Mouse (Mus musculus): Measurements from ENCODE around the gene Ctrc. TPM values are rescaled to one million over a fixed set of nuclear protein-coding genes. Genes with fewer than 3 reads are reported as not detected.
A peak's percentile ranks its signal among the peaks of the same experiment; 100 is the strongest.

The Ctrc gene
- polyA plus RNA-seq, 1 experiment from 2014 or later: not detected

DNA sequence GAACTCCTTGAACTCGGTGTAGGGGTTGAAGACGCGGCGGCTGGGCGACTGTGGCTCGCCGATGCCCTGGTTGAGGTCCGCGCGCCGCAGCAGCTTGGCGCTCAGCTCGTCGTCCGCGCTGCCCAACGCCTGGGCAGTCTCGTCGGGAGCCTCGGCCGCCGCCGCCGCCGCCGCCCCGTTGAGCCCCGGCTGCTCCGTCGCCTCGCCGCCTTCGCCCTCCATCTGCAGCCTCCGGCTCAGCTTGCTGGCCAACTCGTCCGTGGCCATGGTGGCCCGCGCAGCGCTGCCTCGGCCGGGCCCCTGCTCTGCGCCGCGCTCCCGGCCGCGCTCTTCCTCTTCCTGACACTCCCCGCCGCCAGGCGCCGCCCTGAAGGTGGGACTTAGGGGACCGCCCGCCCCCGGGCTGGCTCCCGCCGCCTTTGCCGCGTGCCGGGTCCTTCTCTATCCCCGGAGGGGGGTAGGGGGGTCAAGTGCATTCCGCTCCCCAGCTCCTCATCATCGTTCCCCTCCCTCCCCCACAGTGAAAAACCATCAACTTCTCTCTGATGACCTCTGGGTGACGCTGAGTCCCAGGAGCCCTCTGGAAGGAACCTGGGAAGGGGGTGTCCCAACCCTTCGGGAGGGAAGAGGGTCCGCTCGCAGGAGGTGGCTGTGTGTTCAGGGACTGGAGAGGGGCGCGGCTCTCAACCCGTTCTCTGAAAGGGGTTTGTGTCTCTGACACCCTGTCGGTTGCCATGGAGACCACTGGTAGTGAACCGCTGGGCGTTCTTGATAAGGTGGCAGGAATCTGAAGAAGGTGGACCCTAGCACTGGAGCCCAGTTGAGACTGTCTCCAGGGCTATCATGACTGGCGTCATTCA lies 28.7 kb upstream of the Ctrc start, which contains the start of gene Efhd2:
TSS of gene Efhd2 (minus strand) at position 320 of the 860 bp plus-strand sequence.
- Histone ChIP-seq H3K27me3 (no peaks in the 10 kb centered on the region), H3K4me2 (replicated peaks) (peak within 1 kb of the TSS; percentile 81), H3K36me3 (no peaks in the 10 kb centered on the region), H3K9me3 (no peaks in the 10 kb centered on the region), H3K9ac (replicated peaks) (peak within 1 kb of the TSS; percentile 72), H3K4me3 (peak within 1 kb of the TSS; percentile 78), H3K4me1 (peaks cover 57% of the 10 kb centered on the region), H3K27ac (replicated peaks) (peak within 1 kb of the TSS; percentile 53)
- WGBS: 0% methylated on average over 73 of the region's 73 CpGs
- peak; percentile 90 for ATAC-seq (replicated peaks)

DNA sequence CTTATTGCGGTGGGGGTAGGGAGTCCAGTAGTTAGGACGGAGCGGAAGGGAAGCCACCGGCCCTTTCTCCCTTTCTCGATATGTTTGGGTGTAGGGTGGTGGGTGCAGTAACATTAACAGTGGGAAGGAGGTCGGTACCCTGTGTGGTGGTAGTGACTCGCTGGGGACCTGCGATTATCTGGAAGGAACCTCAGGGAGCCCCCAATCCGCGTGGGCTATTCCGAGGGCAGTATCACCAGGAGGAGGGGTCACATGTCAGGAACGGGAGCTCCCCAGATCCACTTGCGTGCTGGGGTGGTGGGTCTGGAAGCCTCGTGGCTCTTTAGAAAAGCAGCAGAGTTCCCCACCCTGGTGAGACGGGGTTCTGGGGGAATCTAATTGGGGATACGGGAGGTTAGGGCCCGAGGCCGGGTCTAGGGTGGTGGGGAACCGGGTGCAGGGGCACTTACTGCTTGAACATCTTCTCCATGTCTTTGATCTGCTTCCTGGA lies 28.0 kb upstream of the Ctrc start:
- Histone ChIP-seq H3K4me1 (peaks cover 61% of the 10 kb centered on the region), H3K27me3 (no peaks in the 10 kb centered on the region), H3K4me2 (replicated peaks) (peak overlapping the region; percentile 81), H3K27ac (replicated peaks) (no peak overlapping the region), H3K9ac (replicated peaks) (peak overlapping the region; percentile 72), H3K9me3 (no peaks in the 10 kb centered on the region), H3K4me3 (peak overlapping the region; percentile 78), H3K36me3 (no peaks in the 10 kb centered on the region)
- peak; percentile 26 for ATAC-seq (replicated peaks)
- 1% methylated on average over 19 of the region's 19 CpGs for WGBS

DNA sequence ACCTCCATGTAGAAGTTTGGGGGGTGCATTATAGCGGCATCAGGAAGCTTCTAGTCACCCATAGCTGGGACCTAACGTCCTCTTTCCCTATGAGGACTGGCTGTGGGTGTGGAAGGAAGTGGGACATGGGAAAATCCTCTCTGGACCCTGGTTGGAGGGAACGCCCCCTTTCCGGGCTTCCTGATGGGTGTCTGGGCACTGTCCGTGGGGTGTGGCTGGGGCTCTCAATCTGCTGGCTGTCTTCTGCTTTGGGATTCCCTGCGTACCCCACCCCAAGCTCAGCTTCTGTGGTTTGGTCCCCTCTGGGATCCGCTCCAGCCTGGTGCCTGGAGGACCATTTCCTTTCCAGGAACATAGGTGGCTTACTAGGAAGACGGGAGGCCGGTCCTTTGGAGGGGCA lies 26.8 kb upstream of the Ctrc start:
- 89% methylated on average over 9 of the region's 9 CpGs for WGBS
- Histone ChIP-seq H3K4me3 (peak overlapping the region; percentile 78), H3K27ac (replicated peaks) (no peak overlapping the region), H3K4me1 (peaks cover 66% of the 10 kb centered on the region), H3K36me3 (no peaks in the 10 kb centered on the region), H3K9ac (replicated peaks) (peak overlapping the region; percentile 72), H3K9me3 (no peaks in the 10 kb centered on the region), H3K4me2 (replicated peaks) (peak overlapping the region; percentile 81), H3K27me3 (no peaks in the 10 kb centered on the region)
- ATAC-seq (replicated peaks): no peak

DNA sequence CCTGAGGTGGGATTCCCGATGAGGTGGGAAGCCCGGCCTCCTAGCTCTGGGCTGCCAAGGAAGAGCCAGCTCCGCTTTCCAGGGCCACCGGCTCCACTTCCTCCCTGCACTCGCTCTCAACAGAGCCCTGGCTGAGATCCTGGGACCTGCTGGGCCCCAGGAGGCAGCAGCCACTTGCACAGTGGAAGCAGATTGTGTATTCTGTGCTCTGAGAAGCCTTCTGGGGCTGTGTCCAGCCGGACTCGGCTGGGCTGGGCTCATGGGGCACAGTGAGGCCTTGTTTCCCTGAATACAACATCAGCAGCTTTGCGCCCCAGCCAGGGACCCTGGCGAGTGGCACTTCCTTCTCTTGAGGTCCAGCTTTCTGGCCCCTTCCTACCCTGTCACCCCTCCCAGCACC lies 25.8 kb upstream of the Ctrc start:
- no peak for ATAC-seq (replicated peaks)

DNA sequence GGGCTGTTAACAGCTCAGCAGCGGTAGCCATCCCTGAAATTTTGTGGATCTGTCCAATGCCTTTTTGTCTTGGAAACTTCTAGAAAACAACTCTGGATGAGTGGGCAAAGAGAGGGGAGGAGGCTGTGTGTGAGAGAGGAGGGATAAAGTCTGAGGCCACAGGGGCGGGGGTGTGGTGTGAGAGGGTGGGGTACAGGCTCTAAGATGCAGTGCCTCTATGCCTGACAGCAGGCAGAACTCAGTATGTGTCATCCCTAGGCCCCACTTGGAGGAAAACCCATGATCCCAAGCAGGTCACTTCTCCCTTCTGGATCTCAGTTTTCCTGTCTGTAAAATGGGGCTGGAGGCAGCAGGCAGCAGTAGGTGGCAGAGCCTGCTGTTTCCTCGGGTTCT lies 25.2 kb upstream of the Ctrc start:
- no peak for ATAC-seq (replicated peaks)
- Histone ChIP-seq H3K36me3 (no peaks in the 10 kb centered on the region), H3K4me1 (peaks cover 82% of the 10 kb centered on the region), H3K27me3 (no peaks in the 10 kb centered on the region), H3K27ac (replicated peaks) (peak overlapping the region; percentile 73), H3K4me3 (peak overlapping the region; percentile 12; the same call in 1 of the 2 replicates), H3K9ac (replicated peaks) (no peak overlapping the region), H3K4me2 (replicated peaks) (peak overlapping the region; percentile 81), H3K9me3 (no peaks in the 10 kb centered on the region)
- WGBS: 91% methylated on average over 3 of the region's 3 CpGs

More for the DNA sequence above, 25.8 kb upstream of the Ctrc start:
- 46% methylated on average over 9 of the region's 9 CpGs for WGBS
- no peaks in the 10 kb centered on the region for H3K36me3 ChIP-seq
- peak overlapping the region; percentile 27; the same call in 1 of the 2 replicates for H3K9ac ChIP-seq (replicated peaks)
- no peaks in the 10 kb centered on the region for H3K27me3 ChIP-seq
- no peaks in the 10 kb centered on the region for H3K9me3 ChIP-seq
- peak overlapping the region; percentile 81 for H3K4me2 ChIP-seq (replicated peaks)
- H3K4me1 ChIP-seq: peaks cover 77% of the 10 kb centered on the region
- peak overlapping the region; percentile 73 for H3K27ac ChIP-seq (replicated peaks)
- H3K4me3 ChIP-seq: peak overlapping the region; percentile 12

DNA sequence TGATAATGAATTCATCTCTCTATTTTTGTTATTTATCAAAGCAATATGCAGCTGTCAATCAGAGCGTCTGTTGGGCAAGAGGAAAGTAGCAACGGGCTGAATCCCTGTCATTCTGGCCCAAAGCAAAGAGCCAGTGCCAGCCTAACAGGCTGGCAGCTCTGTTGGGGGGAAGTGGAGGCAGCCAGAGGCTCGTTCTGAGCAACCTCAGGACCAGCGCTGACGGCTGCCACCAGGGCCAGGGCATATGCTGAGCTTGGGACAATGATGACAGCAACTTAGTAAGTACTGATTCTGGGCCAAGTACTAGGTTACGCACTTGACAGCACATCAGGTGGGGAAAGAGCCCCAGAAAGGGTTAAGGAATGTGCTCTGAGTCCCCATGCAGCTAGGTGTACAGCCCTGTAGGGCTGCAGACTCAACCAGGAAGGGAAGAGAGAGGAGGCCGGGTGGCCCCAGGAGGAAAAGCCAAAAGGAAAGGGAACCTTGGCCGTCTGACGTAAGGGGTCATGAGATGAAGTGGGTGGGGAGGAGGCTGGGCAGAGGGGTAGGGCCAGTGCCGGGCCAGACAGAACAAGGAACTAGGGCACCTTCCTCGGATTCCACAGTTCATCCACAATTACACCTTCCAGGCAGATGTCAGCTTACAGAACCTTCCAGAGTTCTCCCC lies 24.6 kb upstream of the Ctrc start:
- no peaks in the 10 kb centered on the region for H3K36me3 ChIP-seq
- no peak for ATAC-seq (replicated peaks)
- H3K4me1 ChIP-seq: peaks cover 86% of the 10 kb centered on the region
- peak overlapping the region; percentile 13 for H3K27ac ChIP-seq (replicated peaks)
- H3K4me2 ChIP-seq (replicated peaks): no peak overlapping the region
- 49% methylated on average over 11 of the region's 11 CpGs for WGBS
- H3K9me3 ChIP-seq: no peaks in the 10 kb centered on the region
- H3K27me3 ChIP-seq: no peaks in the 10 kb centered on the region
- H3K9ac ChIP-seq (replicated peaks): no peak overlapping the region
- no peak overlapping the region for H3K4me3 ChIP-seq

DNA sequence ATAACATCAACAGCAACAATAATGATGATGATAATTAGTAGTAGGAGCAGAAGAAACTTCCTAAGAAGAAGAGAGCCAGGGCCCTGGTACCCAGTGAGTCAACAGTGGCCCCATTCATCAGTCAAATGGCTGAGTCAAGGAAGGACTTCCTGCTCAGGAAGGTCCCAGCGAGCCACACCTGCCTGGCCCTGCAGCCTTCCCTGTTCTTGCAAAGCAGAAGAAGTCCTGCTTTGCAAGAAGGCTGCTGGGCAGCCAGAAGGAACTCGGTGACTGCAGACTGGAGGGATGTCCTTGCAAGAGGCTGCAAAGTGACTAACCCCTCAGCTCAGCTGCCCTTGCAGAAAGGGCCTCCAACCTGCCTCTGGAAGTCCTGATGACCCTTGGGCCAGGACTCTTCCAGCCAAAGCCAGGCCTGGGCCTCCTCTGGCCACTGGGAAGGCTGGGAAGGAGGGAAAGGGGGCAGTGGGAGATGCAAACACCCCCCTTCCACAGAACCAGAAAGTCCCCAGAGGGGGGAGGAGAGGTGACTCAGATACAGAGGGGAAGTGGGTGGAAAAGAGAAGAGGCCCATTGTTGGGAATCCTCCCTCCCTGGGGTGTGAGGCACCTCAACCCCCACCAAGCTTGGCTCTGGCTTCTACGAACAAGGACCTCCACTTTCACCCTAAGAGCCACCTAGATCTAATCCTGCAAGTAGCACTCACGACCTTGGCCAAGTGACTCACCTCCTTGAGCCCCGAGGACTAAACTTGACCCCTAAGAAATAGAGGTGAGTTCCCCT lies 23.5 kb upstream of the Ctrc start:
- H3K36me3 ChIP-seq: no peaks in the 10 kb centered on the region
- H3K4me3 ChIP-seq: no peak overlapping the region
- H3K27me3 ChIP-seq: no peaks in the 10 kb centered on the region
- H3K9me3 ChIP-seq: no peaks in the 10 kb centered on the region
- no peak overlapping the region for H3K4me2 ChIP-seq (replicated peaks)
- peaks cover 85% of the 10 kb centered on the region for H3K4me1 ChIP-seq
- WGBS: 83% methylated on average over 5 of the region's 5 CpGs
- H3K27ac ChIP-seq (replicated peaks): 0 out of 2 replicates have a peak overlapping the region, but pooled peaks have one; percentile 13
- H3K9ac ChIP-seq (replicated peaks): no peak overlapping the region
- ATAC-seq (replicated peaks): no peak

DNA sequence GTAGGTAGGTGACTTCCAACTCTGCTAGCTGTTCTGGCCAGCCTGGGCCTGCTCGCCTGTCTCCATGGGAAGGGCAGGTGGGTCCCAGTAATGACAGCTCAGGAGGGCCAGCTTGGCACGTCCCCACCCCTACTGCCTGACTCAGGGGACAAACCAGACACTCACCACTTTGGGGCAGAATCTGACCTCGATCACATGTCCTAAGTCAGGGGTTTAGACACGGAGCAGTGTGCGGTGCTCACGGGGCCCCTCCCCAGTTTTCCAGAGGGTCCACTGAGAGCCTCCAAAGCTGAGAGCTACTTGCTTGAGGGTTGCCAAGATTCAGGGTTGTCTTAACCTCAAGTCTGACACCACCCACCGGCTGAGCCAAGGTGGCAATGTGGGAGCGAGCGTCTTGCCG lies 21.9 kb upstream of the Ctrc start:
- H3K9me3 ChIP-seq: no peaks in the 10 kb centered on the region
- H3K27ac ChIP-seq (replicated peaks): peak overlapping the region; percentile 83
- H3K36me3 ChIP-seq: 0 out of 2 replicates have a peak, but pooled peaks cover 3% of the 10 kb centered on the region
- H3K4me1 ChIP-seq: peaks cover 71% of the 10 kb centered on the region
- no peak for ATAC-seq (replicated peaks)
- WGBS: 59% methylated on average over 10 of the region's 10 CpGs
- no peak overlapping the region for H3K9ac ChIP-seq (replicated peaks)
- H3K4me3 ChIP-seq: no peak overlapping the region
- no peak overlapping the region for H3K4me2 ChIP-seq (replicated peaks)
- H3K27me3 ChIP-seq: no peaks in the 10 kb centered on the region

DNA sequence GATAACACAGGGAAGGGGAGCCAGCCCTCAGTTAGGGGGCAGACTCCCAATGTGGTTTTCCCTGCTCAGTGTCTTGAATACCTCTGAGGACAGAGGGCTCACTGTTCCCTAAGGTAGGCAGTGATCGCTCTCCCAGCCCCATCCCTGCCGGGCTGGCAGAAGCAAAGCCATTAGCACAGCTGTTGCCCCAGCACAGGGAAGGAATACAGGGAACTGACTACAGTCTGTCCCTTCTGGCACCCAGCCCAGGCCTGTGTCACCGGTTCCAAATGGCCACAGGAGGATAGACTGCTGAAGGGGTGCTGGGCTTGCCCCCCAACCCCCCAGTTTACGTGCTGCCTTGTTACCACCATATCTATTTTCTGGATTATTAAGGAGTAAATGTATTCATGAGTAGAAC lies 21.3 kb upstream of the Ctrc start:
- peaks cover 66% of the 10 kb centered on the region for H3K4me1 ChIP-seq
- no peak overlapping the region; the same call in 1 of the 2 replicates for H3K9ac ChIP-seq (replicated peaks)
- no peaks in the 10 kb centered on the region for H3K27me3 ChIP-seq
- H3K27ac ChIP-seq (replicated peaks): peak overlapping the region; percentile 83
- H3K4me3 ChIP-seq: no peak overlapping the region
- no peaks in the 10 kb centered on the region for H3K9me3 ChIP-seq
- peak; percentile 63 for ATAC-seq (replicated peaks)
- 0 out of 2 replicates have a peak, but pooled peaks cover 3% of the 10 kb centered on the region for H3K36me3 ChIP-seq
- peak overlapping the region; percentile 8; the same call in 1 of the 2 replicates for H3K4me2 ChIP-seq (replicated peaks)
- 9% methylated on average over 4 of the region's 4 CpGs for WGBS

DNA sequence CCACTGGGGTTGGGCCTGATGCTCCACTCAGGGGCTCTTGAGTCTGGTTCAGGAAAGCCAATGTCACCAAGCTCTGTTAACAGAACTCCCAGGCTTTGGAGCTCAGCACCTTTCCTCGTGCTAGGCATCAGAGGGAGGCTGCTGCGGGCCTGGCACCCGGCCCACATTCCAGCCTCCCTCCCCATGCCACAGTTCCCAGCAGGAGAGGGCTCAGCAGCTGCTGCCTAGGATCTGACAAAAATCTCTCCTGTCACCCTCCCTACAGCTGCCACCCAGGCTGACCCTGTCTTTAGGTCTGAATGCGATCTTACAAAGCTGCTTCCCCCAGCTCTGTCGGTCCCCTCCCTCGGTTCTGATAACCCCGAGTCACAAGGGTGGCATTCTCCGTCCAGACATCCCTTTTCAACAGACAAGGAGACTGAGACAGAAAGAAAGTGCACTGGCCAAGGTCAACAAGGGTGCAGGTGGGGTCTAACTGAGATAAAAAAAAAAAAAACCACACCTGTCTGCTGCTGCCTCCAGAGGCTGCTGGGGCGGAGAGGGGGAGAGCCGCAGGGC lies 20.9 kb upstream of the Ctrc start:
- Histone ChIP-seq H3K4me2 (replicated peaks) (peak overlapping the region; percentile 8; the same call in 1 of the 2 replicates), H3K9ac (replicated peaks) (no peak overlapping the region; the same call in 1 of the 2 replicates), H3K27ac (replicated peaks) (peak overlapping the region; percentile 83), H3K36me3 (peaks cover 3% of the 10 kb centered on the region; the same call in 1 of the 2 replicates), H3K4me3 (no peak overlapping the region), H3K9me3 (no peaks in the 10 kb centered on the region), H3K27me3 (no peaks in the 10 kb centered on the region), H3K4me1 (peaks cover 61% of the 10 kb centered on the region)
- peak; percentile 56; the same call in 1 of the 2 replicates for ATAC-seq (replicated peaks)
- WGBS: 9% methylated on average over 10 of the region's 10 CpGs

DNA sequence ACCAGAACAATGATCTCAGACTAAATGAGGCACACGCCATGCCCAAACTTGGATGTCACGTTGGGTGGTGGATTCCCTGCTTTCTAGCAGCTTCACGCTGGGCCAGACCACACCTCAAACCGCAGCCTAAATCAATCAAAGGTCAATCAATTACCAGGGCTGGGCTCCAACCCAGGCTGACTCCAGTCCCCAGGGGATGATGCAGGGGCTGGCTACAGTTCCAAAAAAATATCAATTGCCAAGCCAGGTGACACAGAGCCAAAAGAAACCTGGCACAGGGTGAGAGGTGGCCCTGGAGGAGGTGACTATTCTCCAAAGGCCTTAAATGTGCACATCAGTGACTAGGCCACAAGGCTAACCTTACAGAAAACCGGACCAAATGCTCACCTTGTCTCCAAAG lies 19.4 kb upstream of the Ctrc start:
- 88% methylated on average over 5 of the region's 5 CpGs for WGBS
- no peak overlapping the region for H3K9ac ChIP-seq (replicated peaks)
- H3K27ac ChIP-seq (replicated peaks): no peak overlapping the region
- no peaks in the 10 kb centered on the region for H3K9me3 ChIP-seq
- H3K27me3 ChIP-seq: no peaks in the 10 kb centered on the region
- no peak overlapping the region for H3K4me3 ChIP-seq
- H3K36me3 ChIP-seq: peaks cover 9% of the 10 kb centered on the region; the same call in 1 of the 2 replicates
- no peak for ATAC-seq (replicated peaks)
- peaks cover 47% of the 10 kb centered on the region for H3K4me1 ChIP-seq
- no peak overlapping the region for H3K4me2 ChIP-seq (replicated peaks)

Measured in forebrain, embryonic 15.5 days (tissue).